Comparison of ENCODE assay signal across 16 mouse cellular contexts in genomic region chr7:37496491-37496890, GRCm38 (mm10).
"Had no signal": no experiment of that assay in that cellular context is flagged by ENCODE, and none has a peak within 500 bp of the region (broad histone marks: within the 10 kb centered on the region; RNA-seq: fewer than 3 reads in every experiment).

No protein-coding gene starts in this region.

- H3K36me3 ChIP-seq: limb, embryonic 15.5 days; liver, embryonic 12.5 days; midbrain, embryonic 12.5 days; neural tube, embryonic 12.5 days had no signal

- H3K4me3 ChIP-seq: hindbrain, embryonic 13.5 days; limb, embryonic 15.5 days; liver, embryonic 12.5 days; midbrain, embryonic 12.5 days; myocyte; neural tube, embryonic 12.5 days had no signal

- H3K4me2 ChIP-seq: hindbrain, embryonic 13.5 days; limb, embryonic 15.5 days; liver, embryonic 12.5 days; midbrain, embryonic 12.5 days; neural tube, embryonic 12.5 days had no signal

- ATAC-seq: hindbrain, postnatal 0 days; liver, embryonic 12.5 days had no signal

- H3K27ac ChIP-seq: hindbrain, embryonic 13.5 days; hindbrain, postnatal 0 days; limb, embryonic 15.5 days; liver, embryonic 12.5 days; midbrain, embryonic 12.5 days; neural tube, embryonic 12.5 days had no signal

- H3K4me1 ChIP-seq: liver, embryonic 12.5 days; neural tube, embryonic 12.5 days had no signal

- H3K27me3 ChIP-seq: hindbrain, embryonic 13.5 days; limb, embryonic 15.5 days; liver, embryonic 12.5 days; midbrain, embryonic 12.5 days; neural tube, embryonic 12.5 days had no signal

- H3K9ac ChIP-seq: hindbrain, embryonic 13.5 days; limb, embryonic 15.5 days; liver, embryonic 12.5 days; midbrain, embryonic 12.5 days; neural tube, embryonic 12.5 days had no signal

- H3K9me3 ChIP-seq: hindbrain, embryonic 13.5 days; limb, embryonic 15.5 days; liver, embryonic 12.5 days; midbrain, embryonic 12.5 days; neural tube, embryonic 12.5 days had no signal

- DNase-seq: kidney, postnatal 14 days; layer of hippocampus, adult 9-11 months; layer of hippocampus, postnatal 36 days; lung, postnatal 4 days; retina, postnatal 1 day; right cerebral cortex, postnatal 4 days; spleen, adult 18-20 months; thymus, adult 2 months; thymus, postnatal 25 days had no signal
